Mouse (Mus musculus): ENCODE results near the gene Exoc7. TPM values are rescaled to one million over a fixed set of nuclear protein-coding genes. Genes with fewer than 3 reads are reported as not detected.
A peak's percentile ranks its signal among the peaks of the same experiment; 100 is the strongest.

The Exoc7 gene
- total and polyA plus RNA-seq, 2 experiments from 2014 or later = 81.0 to 149 TPM

- Histone ChIP-seq H3K9me3 (ENCODE audit: low read length) (no peaks in the 10 kb centered on the region), H3K4me3 (ENCODE audit: low read depth, low read length) (no peak overlapping the region), H3K4me2 (ENCODE audit: low read depth, low read length, poor library complexity, severe bottlenecking) (no peak overlapping the region), H3K9ac (replicated peaks; ENCODE audit: low read length, poor library complexity, severe bottlenecking) (no peak overlapping the region), H3K36me3 (ENCODE audit: insufficient read depth, low read length) (no peaks in the 10 kb centered on the region), H3K4me1 (ENCODE audit: insufficient read depth, low read length) (0 out of 2 replicates have a peak, but pooled peaks cover 4% of the 10 kb centered on the region), H3K27ac (ENCODE audit: low read depth, low read length) (peak overlapping the region; percentile 59), H3K27me3 (ENCODE audit: insufficient read depth, low read length) (peaks cover 10% of the 10 kb centered on the region)
- no peak for TF ChIP-seq CTCF (IDR thresholded peaks at IDR 0.05)
- 35% methylated on average over 18 of the region's 18 CpGs for WGBS
- DNase-seq (ENCODE audit: low spot score) (peak; percentile 77), ATAC-seq (ENCODE audit: low FRiP score) (peak; percentile 41)
Measured at GRCm38 (mm10) chr11:116329314-116330210, 22.5 kb upstream of the Exoc7 start.

DNA sequence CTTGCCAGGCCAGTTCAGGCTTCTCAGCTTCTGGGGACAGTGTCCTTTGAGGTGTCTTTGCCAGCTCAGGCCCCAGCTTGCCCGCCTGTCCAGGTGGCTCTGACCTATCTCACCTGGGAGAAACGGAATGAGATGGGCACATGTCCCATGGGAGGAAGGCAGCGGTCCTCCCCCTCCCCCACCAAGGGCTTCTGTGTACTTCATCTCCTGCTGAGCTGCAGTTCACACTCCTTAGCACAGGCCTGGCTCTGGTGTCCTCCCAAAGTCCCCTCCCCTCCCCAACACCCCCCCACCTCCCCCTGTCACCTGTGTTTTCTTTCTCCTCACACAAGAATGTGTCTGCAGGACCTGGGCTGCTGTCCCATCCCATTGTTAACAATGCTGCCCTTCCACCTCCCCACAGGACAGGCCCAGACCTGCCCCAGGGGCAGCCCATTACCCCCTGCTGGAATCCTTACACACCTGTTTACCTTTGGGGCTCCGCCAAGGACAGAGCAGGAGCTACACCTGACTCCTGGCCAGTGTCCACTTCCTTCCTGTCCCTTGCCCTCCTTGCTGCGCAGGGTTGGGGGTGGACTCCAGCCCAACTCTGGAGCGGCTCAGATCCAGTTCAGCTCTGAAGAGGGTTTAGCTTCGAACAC is 20.1 kb upstream of the Exoc7 start:
- Histone ChIP-seq H3K27me3 (ENCODE audit: insufficient read depth, low read length) (no peaks in the 10 kb centered on the region), H3K9ac (replicated peaks; ENCODE audit: low read length, poor library complexity, severe bottlenecking) (no peak overlapping the region), H3K4me3 (ENCODE audit: low read depth, low read length) (no peak overlapping the region), H3K4me1 (ENCODE audit: insufficient read depth, low read length) (no peaks in the 10 kb centered on the region), H3K36me3 (ENCODE audit: insufficient read depth, low read length) (no peaks in the 10 kb centered on the region), H3K27ac (ENCODE audit: low read depth, low read length) (no peak overlapping the region), H3K4me2 (ENCODE audit: low read depth, low read length, poor library complexity, severe bottlenecking) (no peak overlapping the region), H3K9me3 (ENCODE audit: low read length) (no peaks in the 10 kb centered on the region)
- WGBS = 75% methylated on average over 7 of the region's 7 CpGs
- DNase-seq (ENCODE audit: low spot score) (no peak), ATAC-seq (ENCODE audit: low FRiP score) (no peak)
- no peak for TF ChIP-seq CTCF (IDR thresholded peaks at IDR 0.05)

DNA sequence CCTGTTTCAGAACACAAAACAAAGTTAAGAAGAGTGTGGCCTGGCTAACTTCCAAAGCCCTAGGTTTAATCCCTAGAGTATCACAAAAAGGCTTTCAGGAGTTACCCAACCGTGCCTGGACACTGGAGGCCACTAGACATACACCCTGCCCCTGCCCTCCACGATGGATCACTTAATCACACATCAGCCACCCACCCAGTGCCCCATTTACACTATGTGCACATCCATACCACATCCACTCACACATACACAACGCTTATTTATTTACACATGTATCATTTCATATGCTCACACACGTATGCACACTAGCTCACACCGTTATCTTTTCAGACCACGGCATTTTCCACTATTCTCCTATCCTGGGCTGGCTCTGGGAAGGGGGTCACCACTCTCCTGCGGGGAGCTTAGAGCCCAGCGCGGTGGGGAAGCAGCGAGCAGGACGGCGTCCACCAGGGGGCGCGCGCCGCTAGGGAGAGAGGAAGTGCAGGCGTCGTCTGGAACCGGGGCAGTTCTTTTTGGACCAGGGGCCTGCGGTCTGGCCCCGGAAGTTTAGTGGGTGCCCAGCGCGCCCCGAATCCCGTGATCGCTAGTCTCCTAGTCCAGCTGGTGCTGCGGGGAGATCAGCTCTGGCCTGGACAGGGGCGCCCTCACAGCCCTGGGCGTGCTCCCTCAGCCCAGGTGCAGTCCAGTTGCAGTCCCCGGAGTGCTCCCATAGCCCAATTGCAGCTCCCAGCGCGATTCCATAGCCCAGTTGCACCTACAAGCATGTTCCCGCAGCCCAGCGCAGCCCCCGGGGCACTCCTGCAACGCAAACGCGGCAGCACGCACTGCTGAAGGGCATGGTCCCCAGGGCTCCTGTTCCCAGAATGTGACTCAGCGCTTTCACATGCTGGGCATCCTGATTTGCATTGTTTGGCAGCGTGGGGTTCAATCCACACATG is 12.0 kb upstream of the Exoc7 start:
- Histone ChIP-seq H3K27me3 (ENCODE audit: insufficient read depth, low read length) (no peaks in the 10 kb centered on the region), H3K4me3 (ENCODE audit: low read depth, low read length) (peak overlapping the region; percentile 29), H3K4me2 (ENCODE audit: low read depth, low read length, poor library complexity, severe bottlenecking) (peak overlapping the region; percentile 68), H3K4me1 (ENCODE audit: insufficient read depth, low read length) (no peaks in the 10 kb centered on the region), H3K9me3 (ENCODE audit: low read length) (no peaks in the 10 kb centered on the region), H3K36me3 (ENCODE audit: insufficient read depth, low read length) (no peaks in the 10 kb centered on the region), H3K9ac (replicated peaks; ENCODE audit: low read length, poor library complexity, severe bottlenecking) (no peak overlapping the region; the same call in 1 of the 2 replicates), H3K27ac (ENCODE audit: low read depth, low read length) (no peak overlapping the region)
- DNase-seq (ENCODE audit: low spot score) = peak; percentile 71
- ATAC-seq (ENCODE audit: low FRiP score) = peak; percentile 72
- 1% methylated on average over 40 of the region's 41 CpGs for WGBS
- TF ChIP-seq CTCF (IDR thresholded peaks at IDR 0.05) = peak; percentile 96

DNA sequence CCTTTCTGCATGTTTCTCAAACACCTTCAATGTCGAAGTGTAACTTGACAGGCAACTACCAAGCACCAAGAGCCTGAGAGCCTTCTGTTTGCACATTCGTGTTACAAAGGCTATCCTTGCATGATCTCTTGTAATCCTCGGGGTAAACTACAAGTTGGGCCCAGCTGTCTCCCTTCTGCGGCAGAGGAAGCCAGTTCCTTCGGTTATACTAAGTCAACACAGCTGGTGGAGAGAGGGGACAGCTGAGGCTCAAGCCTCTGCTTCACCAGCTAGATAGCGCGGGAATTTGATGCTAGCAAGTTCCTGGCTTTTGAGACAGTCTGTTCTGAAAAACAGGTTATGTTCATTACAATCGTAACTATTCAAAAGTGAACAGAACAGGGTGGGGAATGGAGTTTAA is 5.3 kb upstream of the Exoc7 start:
- ATAC-seq (ENCODE audit: low FRiP score) (no peak), DNase-seq (ENCODE audit: low spot score) (no peak)
- Histone ChIP-seq H3K4me3 (ENCODE audit: low read depth, low read length) (no peak overlapping the region), H3K9me3 (ENCODE audit: low read length) (no peaks in the 10 kb centered on the region), H3K36me3 (ENCODE audit: insufficient read depth, low read length) (no peaks in the 10 kb centered on the region), H3K27me3 (ENCODE audit: insufficient read depth, low read length) (no peaks in the 10 kb centered on the region), H3K4me1 (ENCODE audit: insufficient read depth, low read length) (no peaks in the 10 kb centered on the region), H3K27ac (ENCODE audit: low read depth, low read length) (no peak overlapping the region), H3K4me2 (ENCODE audit: low read depth, low read length, poor library complexity, severe bottlenecking) (no peak overlapping the region), H3K9ac (replicated peaks; ENCODE audit: low read length, poor library complexity, severe bottlenecking) (no peak overlapping the region)
- TF ChIP-seq CTCF (IDR thresholded peaks at IDR 0.05) = no peak
- WGBS = 60% methylated on average over 8 of the region's 8 CpGs

- WGBS = 48% methylated on average over 8 of the region's 8 CpGs
Measured at GRCm38 (mm10) chr11:116311169-116311568, 4.1 kb upstream of the Exoc7 start.

More at GRCm38 (mm10) chr11:116311169-116311568, 4.1 kb upstream of the Exoc7 start:
- TF ChIP-seq CTCF (IDR thresholded peaks at IDR 0.05) = no peak
- peak; percentile 68 for DNase-seq (ENCODE audit: low spot score)
- H3K9me3 ChIP-seq (ENCODE audit: low read length) = no peaks in the 10 kb centered on the region
- no peaks in the 10 kb centered on the region for H3K4me1 ChIP-seq (ENCODE audit: insufficient read depth, low read length)
- H3K4me2 ChIP-seq (ENCODE audit: low read depth, low read length, poor library complexity, severe bottlenecking) = no peak overlapping the region
- no peak overlapping the region for H3K9ac ChIP-seq (replicated peaks; ENCODE audit: low read length, poor library complexity, severe bottlenecking)
- H3K27me3 ChIP-seq (ENCODE audit: insufficient read depth, low read length) = no peaks in the 10 kb centered on the region
- no peak overlapping the region for H3K4me3 ChIP-seq (ENCODE audit: low read depth, low read length)
- no peak for ATAC-seq (ENCODE audit: low FRiP score)
- H3K27ac ChIP-seq (ENCODE audit: low read depth, low read length) = no peak overlapping the region
- H3K36me3 ChIP-seq (ENCODE audit: insufficient read depth, low read length) = no peaks in the 10 kb centered on the region

All from midbrain, postnatal 0 days (tissue).